Comparison of ENCODE assay signal across 21 mouse cellular contexts in genomic region chr11:6371376-6372155, GRCm38 (mm10). TPM values are rescaled to one million over a fixed set of nuclear protein-coding genes. Genes with fewer than 3 reads are reported as not detected.
A peak's percentile ranks its signal among the peaks of the same experiment; 100 is the strongest.
DNase-seq lines count a peak whose midpoint lies in the region; TF ChIP-seq lines count a peak whose summit lies in the region.
"Had no signal": no experiment of that assay in that cellular context is flagged by ENCODE, and none has a peak within 500 bp of the region (broad histone marks: within the 10 kb centered on the region; RNA-seq: fewer than 3 reads in every experiment).

No protein-coding gene starts in this region.

- no peaks in the 10 kb centered on the region for H3K9me3 ChIP-seq in E14TG2a.4 (ENCODE audit: low read length)
- H3K9me3 ChIP-seq: embryonic facial prominence, embryonic 13.5 days; forebrain, embryonic 12.5 days; G1E; heart, embryonic 15.5 days; hindbrain, embryonic 13.5 days had no signal

- no peak for TF ChIP-seq POLR2A in kidney, adult 2 months (IDR thresholded peaks at IDR 0.05; ENCODE audit: low read depth, low read length)

- H3K27ac ChIP-seq in kidney, adult 2 months (ENCODE audit: insufficient read depth, low read depth, low read length): no peak overlapping the region
- H3K27ac ChIP-seq: embryonic facial prominence, embryonic 13.5 days; forebrain, embryonic 12.5 days; heart, embryonic 15.5 days; hindbrain, embryonic 13.5 days; hindbrain, postnatal 0 days had no signal

- peaks cover 74% of the 10 kb centered on the region for H3K4me1 ChIP-seq in E14TG2a.4 (replicated peaks; ENCODE audit: low read depth, low read length)
- no peaks in the 10 kb centered on the region for H3K4me1 ChIP-seq in kidney, adult 2 months (ENCODE audit: control insufficient read depth, insufficient read depth, low read length)
- H3K4me1 ChIP-seq: embryonic facial prominence, embryonic 13.5 days; forebrain, embryonic 12.5 days; heart, embryonic 15.5 days; hindbrain, embryonic 13.5 days had no signal

- no peaks in the 10 kb centered on the region for H3K36me3 ChIP-seq in E14TG2a.4 (ENCODE audit: insufficient read depth, low read length)
- no peaks in the 10 kb centered on the region for H3K36me3 ChIP-seq in kidney, adult 2 months (ENCODE audit: control insufficient read depth, insufficient read depth, low read length)
- H3K36me3 ChIP-seq: embryonic facial prominence, embryonic 13.5 days; forebrain, embryonic 12.5 days; G1E; heart, embryonic 15.5 days; hindbrain, embryonic 13.5 days had no signal

- no peak for TF ChIP-seq CTCF in E14TG2a.4 (conservative IDR thresholded peaks at IDR 0.05; ENCODE audit: low read length)
- TF ChIP-seq CTCF in kidney, adult 2 months (conservative IDR thresholded peaks at IDR 0.05; ENCODE audit: insufficient read depth, insufficient read length, low read depth, low read length): no peak

- intact Hi-C loops in gastrocnemius, postnatal 14 days (cut with DNase I; ENCODE audit: low total_unique reads): no loop called here

- peak; percentile 62 for DNase-seq in 3T3-L1 (ENCODE audit: low read depth, low spot score)
- peak; percentile 63 for DNase-seq in NIH3T3 (ENCODE audit: low read depth)
- peak; percentile 43 for DNase-seq in brain, adult 2 months (ENCODE audit: low read depth, low spot score)
- DNase-seq in gastrocnemius, adult 18-20 months (ENCODE audit: low spot score): no peak
- no peak for DNase-seq in gastrocnemius, postnatal 14 days
- DNase-seq in kidney, adult 2 months: no peak
- DNase-seq: adrenal gland, postnatal 10 days; cerebellum, adult 2 months; cerebellum, postnatal 10 days; embryo, embryonic 11 days; gastrocnemius, postnatal 36 days; heart, adult 11 months; heart, postnatal 14 days; kidney, adult 11 months had no signal

- peak overlapping the region; percentile 78 for H3K4me3 ChIP-seq in E14TG2a.4 (replicated peaks; ENCODE audit: low read length)
- no peak overlapping the region for H3K4me3 ChIP-seq in kidney, adult 2 months (ENCODE audit: insufficient read depth, low read depth, low read length)
- H3K4me3 ChIP-seq: embryonic facial prominence, embryonic 13.5 days; forebrain, embryonic 12.5 days; heart, embryonic 15.5 days; hindbrain, embryonic 13.5 days had no signal

- no peaks in the 10 kb centered on the region for H3K27me3 ChIP-seq in E14TG2a.4 (ENCODE audit: insufficient read depth, low read length)
- H3K27me3 ChIP-seq in kidney, adult 2 months (replicated peaks; ENCODE audit: control insufficient read depth, insufficient read depth, low read length): no peaks in the 10 kb centered on the region
- H3K27me3 ChIP-seq: embryonic facial prominence, embryonic 13.5 days; forebrain, embryonic 12.5 days; heart, embryonic 15.5 days; hindbrain, embryonic 13.5 days had no signal

- 89% methylated on average over 11 of the region's 11 CpGs for WGBS in kidney, adult 2 months

RNA-seq across cellular contexts. Expression of gene Zmiz2, which starts 17.3 kb away (rescaled TPM):
- total RNA-seq in gastrocnemius, adult 18-20 months (2021): 10 to 100 TPM; 49.3 to 51.1 TPM
- 10 to 100 TPM; 28.9 to 30.2 TPM for total RNA-seq in gastrocnemius, postnatal 14 days (2021)
- 47.7 and 53.7 TPM in 2 replicates for polyA plus RNA-seq in kidney, adult 2 months (2012; rRNA removed)

RNA-seq across cellular contexts. Expression of gene Ppia, which starts 43.7 kb away (rescaled TPM):
- 100 to 1,000 TPM; 185 to 242 TPM for total RNA-seq in gastrocnemius, adult 18-20 months (2021)
- 100 to 1,000 TPM; 427 to 511 TPM for total RNA-seq in gastrocnemius, postnatal 14 days (2021)
- polyA plus RNA-seq in kidney, adult 2 months (2012; rRNA removed): 1,045 and 1,237 TPM in 2 replicates

Comparison
In these comparisons a context has a peak if more than half of its experiments do, and no peak if none do; other contexts are left out.
1. DNase-seq: peak in 3T3-L1 (single experiment), NIH3T3 (single experiment) and brain, adult 2 months (single experiment); none in gastrocnemius, adult 18-20 months (single experiment), gastrocnemius, postnatal 14 days (single experiment) and kidney, adult 2 months (single experiment).